Mouse (Mus musculus): ENCODE data around the gene Gm47289. TPM values are rescaled to one million over a fixed set of nuclear protein-coding genes. Genes with fewer than 3 reads are reported as not detected.

Gene Gm47289
- polyA plus RNA-seq, 1 experiment, result not detected

DNA sequence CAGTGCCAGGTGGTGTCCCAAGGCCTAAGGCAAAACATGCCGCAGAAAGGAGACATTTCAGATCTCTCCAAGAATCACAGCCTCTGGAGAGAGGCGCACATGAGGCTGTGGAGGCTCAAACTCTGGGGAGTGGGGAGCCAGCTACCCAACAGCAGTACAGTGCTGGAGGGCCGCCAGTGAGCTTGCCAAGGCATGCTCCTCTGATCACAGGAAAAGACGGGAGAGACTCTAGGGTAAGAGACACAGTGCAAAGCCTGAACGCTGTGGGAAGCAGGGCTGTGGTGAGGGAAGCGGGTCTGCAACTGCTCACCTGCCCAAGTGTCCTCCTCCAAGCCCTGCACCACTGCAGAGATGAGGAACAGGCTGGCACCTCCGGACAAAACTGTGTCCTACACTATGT, 3.1 kb upstream of the Gm47289 start:
- Histone ChIP-seq H3K4me1 (replicated peaks; ENCODE audit: control insufficient read depth, insufficient read depth, low read length) (no peaks in the 10 kb centered on the region), H3K27me3 (ENCODE audit: control insufficient read depth, insufficient read depth, low read length) (peaks cover 3% of the 10 kb centered on the region; the same call in 1 of the 2 replicates), H3K27ac (ENCODE audit: control insufficient read depth, insufficient read depth, low read length) (no peak overlapping the region), H3K4me3 (ENCODE audit: control insufficient read depth, insufficient read depth, low read length) (no peak overlapping the region), H3K36me3 (ENCODE audit: control insufficient read depth, insufficient read depth, low read length) (no peaks in the 10 kb centered on the region)
- TF ChIP-seq CTCF (IDR thresholded peaks at IDR 0.05; ENCODE audit: borderline replicate concordance, control insufficient read depth, extremely low read depth, insufficient read depth, low read length, poor library complexity) (no peak), POLR2A (IDR thresholded peaks at IDR 0.05; ENCODE audit: control insufficient read depth, extremely low read depth, insufficient read depth, low read length, poor library complexity) (no peak)
- 57% methylated on average over 7 of the region's 7 CpGs for WGBS
- DNase-seq, result no peak

- whole genome bisulfite sequencing, result 4% methylated on average over 65 of the region's 65 CpGs
- Histone ChIP-seq H3K27me3 (ENCODE audit: control insufficient read depth, insufficient read depth, low read length) (peaks cover 3% of the 10 kb centered on the region; the same call in 1 of the 2 replicates), H3K4me3 (ENCODE audit: control insufficient read depth, insufficient read depth, low read length) (no peak within 1 kb of the TSS), H3K27ac (ENCODE audit: control insufficient read depth, insufficient read depth, low read length) (no peak within 1 kb of the TSS), H3K4me1 (replicated peaks; ENCODE audit: control insufficient read depth, insufficient read depth, low read length) (no peaks in the 10 kb centered on the region), H3K36me3 (ENCODE audit: control insufficient read depth, insufficient read depth, low read length) (no peaks in the 10 kb centered on the region)
- peak; percentile 48 for DNase-seq
- TF ChIP-seq POLR2A (IDR thresholded peaks at IDR 0.05; ENCODE audit: control insufficient read depth, extremely low read depth, insufficient read depth, low read length, poor library complexity), result no peak
- TF ChIP-seq CTCF (IDR thresholded peaks at IDR 0.05; ENCODE audit: borderline replicate concordance, control insufficient read depth, extremely low read depth, insufficient read depth, low read length, poor library complexity), result no peak
Measured at GRCm38 (mm10) chr9:119156278-119157201, 2.4 kb upstream of the Gm47289 start, which contains the start of gene Acaa1b. Gene Acaa1b (minus strand): TSS chr9:119157093.

DNA sequence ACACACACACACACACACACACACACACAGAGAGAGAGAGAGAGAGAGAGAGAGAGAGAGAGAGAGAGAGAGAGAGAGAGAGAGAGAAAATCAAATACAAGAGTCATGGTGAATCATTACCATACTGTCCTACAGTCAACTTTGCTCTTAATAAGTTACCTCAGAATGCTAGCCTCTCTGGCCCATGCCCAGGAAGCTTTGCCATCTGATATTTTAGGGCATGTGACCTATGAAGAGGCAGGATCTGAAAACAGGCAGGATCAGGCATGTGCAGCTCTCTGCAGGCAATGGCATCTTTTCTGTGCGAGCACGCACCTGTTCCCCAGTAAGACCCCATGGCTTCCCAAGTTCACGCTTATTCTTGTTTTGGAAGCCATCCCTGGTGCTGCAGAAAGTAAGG, 1.7 kb downstream of the Gm47289 start:
- H3K4me1 ChIP-seq (replicated peaks; ENCODE audit: control insufficient read depth, insufficient read depth, low read length), result no peaks in the 10 kb centered on the region

DNA sequence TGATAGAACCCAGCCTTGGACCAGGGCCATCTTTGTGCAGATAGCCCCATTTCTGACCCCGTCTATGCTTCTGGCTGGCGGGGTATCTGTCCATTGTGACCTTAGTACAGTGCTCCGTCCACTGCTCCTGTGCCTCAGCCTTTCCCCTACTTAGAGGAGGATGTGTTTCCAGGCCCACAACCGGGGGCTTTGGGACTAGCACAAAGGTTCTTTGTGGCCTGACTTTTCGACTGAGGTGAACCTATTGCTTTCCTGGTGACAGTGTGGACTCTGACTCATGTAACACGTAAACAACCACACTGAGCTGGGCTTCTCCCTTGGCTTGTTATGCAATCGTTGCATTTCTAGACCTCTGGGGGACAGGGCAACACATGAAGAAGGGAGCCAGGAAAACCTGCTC, 5.8 kb downstream of the Gm47289 start:
- WGBS, result 91% methylated on average over 7 of the region's 7 CpGs
- Histone ChIP-seq H3K27me3 (ENCODE audit: control insufficient read depth, insufficient read depth, low read length) (no peaks in the 10 kb centered on the region), H3K4me3 (ENCODE audit: control insufficient read depth, insufficient read depth, low read length) (no peak overlapping the region), H3K27ac (ENCODE audit: control insufficient read depth, insufficient read depth, low read length) (no peak overlapping the region), H3K36me3 (ENCODE audit: control insufficient read depth, insufficient read depth, low read length) (no peaks in the 10 kb centered on the region), H3K4me1 (replicated peaks; ENCODE audit: control insufficient read depth, insufficient read depth, low read length) (no peaks in the 10 kb centered on the region)
- TF ChIP-seq CTCF (IDR thresholded peaks at IDR 0.05; ENCODE audit: borderline replicate concordance, control insufficient read depth, extremely low read depth, insufficient read depth, low read length, poor library complexity) (no peak), POLR2A (IDR thresholded peaks at IDR 0.05; ENCODE audit: control insufficient read depth, extremely low read depth, insufficient read depth, low read length, poor library complexity) (no peak)
- DNase-seq, result no peak

More for the DNA sequence above, 1.7 kb downstream of the Gm47289 start:
- 94% methylated on average over 3 of the region's 3 CpGs for WGBS
- no peak overlapping the region for H3K4me3 ChIP-seq (ENCODE audit: control insufficient read depth, insufficient read depth, low read length)
- H3K36me3 ChIP-seq (ENCODE audit: control insufficient read depth, insufficient read depth, low read length), result no peaks in the 10 kb centered on the region
- TF ChIP-seq CTCF (IDR thresholded peaks at IDR 0.05; ENCODE audit: borderline replicate concordance, control insufficient read depth, extremely low read depth, insufficient read depth, low read length, poor library complexity) (no peak), POLR2A (IDR thresholded peaks at IDR 0.05; ENCODE audit: control insufficient read depth, extremely low read depth, insufficient read depth, low read length, poor library complexity) (no peak)
- H3K27me3 ChIP-seq (ENCODE audit: control insufficient read depth, insufficient read depth, low read length), result peaks cover 3% of the 10 kb centered on the region; the same call in 1 of the 2 replicates
- no peak overlapping the region for H3K27ac ChIP-seq (ENCODE audit: control insufficient read depth, insufficient read depth, low read length)
- no peak for DNase-seq

DNA sequence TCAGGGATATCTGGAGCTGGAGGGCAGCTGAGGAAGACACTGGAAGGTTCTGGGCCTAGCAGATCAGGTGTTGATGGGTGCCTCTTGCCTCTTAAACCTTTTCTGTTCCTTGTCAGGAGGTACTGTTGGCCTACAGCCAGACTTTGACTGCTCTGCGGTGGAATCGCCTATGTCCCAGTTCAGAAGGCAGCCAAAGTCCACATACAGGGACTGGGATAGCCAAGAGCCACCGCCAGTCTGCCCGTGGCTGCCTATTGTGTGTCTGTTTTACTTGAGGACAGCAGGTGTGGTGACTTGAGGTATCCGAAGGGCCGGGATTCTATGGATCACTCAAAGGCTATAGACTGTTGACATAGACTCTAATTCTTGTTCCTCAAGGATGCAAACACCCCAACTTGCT, 6.6 kb downstream of the Gm47289 start:
- WGBS, result 94% methylated on average over 6 of the region's 6 CpGs
- no peak for DNase-seq

DNA sequence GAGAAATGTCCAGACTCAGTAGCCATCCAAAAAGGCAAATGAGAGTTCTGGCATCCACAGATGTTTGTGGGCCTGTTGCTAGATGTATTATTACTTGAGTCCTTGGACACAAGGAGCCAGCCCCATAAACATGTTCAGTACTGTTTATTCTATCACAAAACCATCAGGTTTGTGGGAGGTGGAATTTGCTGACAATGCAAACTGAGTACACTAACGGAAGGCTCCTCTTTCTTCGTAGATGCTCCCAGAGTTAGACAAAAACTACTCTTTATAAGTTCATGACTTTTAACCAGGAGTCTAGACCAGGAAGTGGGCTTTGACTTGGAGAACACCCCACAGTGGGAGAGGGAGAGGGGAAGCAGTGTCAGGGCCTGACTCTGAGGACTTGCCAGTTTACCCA, 8.6 kb downstream of the Gm47289 start:
- TF ChIP-seq CTCF (IDR thresholded peaks at IDR 0.05; ENCODE audit: borderline replicate concordance, control insufficient read depth, extremely low read depth, insufficient read depth, low read length, poor library complexity) (no peak), POLR2A (IDR thresholded peaks at IDR 0.05; ENCODE audit: control insufficient read depth, extremely low read depth, insufficient read depth, low read length, poor library complexity) (no peak)
- no peak overlapping the region for H3K4me3 ChIP-seq (ENCODE audit: control insufficient read depth, insufficient read depth, low read length)
- DNase-seq, result no peak
- H3K27ac ChIP-seq (ENCODE audit: control insufficient read depth, insufficient read depth, low read length), result no peak overlapping the region
- H3K27me3 ChIP-seq (ENCODE audit: control insufficient read depth, insufficient read depth, low read length), result no peaks in the 10 kb centered on the region
- H3K36me3 ChIP-seq (ENCODE audit: control insufficient read depth, insufficient read depth, low read length), result no peaks in the 10 kb centered on the region
- H3K4me1 ChIP-seq (replicated peaks; ENCODE audit: control insufficient read depth, insufficient read depth, low read length), result no peaks in the 10 kb centered on the region
- 95% methylated on average over 2 of the region's 2 CpGs for WGBS

More for the DNA sequence above, 6.6 kb downstream of the Gm47289 start:
- Histone ChIP-seq H3K27ac (ENCODE audit: control insufficient read depth, insufficient read depth, low read length) (no peak overlapping the region), H3K36me3 (ENCODE audit: control insufficient read depth, insufficient read depth, low read length) (no peaks in the 10 kb centered on the region), H3K4me1 (replicated peaks; ENCODE audit: control insufficient read depth, insufficient read depth, low read length) (no peaks in the 10 kb centered on the region), H3K27me3 (ENCODE audit: control insufficient read depth, insufficient read depth, low read length) (no peaks in the 10 kb centered on the region), H3K4me3 (ENCODE audit: control insufficient read depth, insufficient read depth, low read length) (no peak overlapping the region)
- no peak for TF ChIP-seq POLR2A (IDR thresholded peaks at IDR 0.05; ENCODE audit: control insufficient read depth, extremely low read depth, insufficient read depth, low read length, poor library complexity)
- no peak for TF ChIP-seq CTCF (IDR thresholded peaks at IDR 0.05; ENCODE audit: borderline replicate concordance, control insufficient read depth, extremely low read depth, insufficient read depth, low read length, poor library complexity)

Data from thymus, adult 2 months (tissue).